Mouse (Mus musculus) megakaryocyte, embryonic 14.5 days (primary cell): ENCODE data around the gene Acta2.

Source experiments
- FLI1 ChIP-seq: IDR thresholded peaks from 2 replicates; pipeline ENCODE4 v1.6.1; 2012; ENCODE audit warnings: low read length, inconsistent platforms, mixed read lengths
- GATA1 ChIP-seq: IDR thresholded peaks from 3 replicates; pipeline ENCODE4 v1.6.1; 2012; ENCODE audit warnings: mixed read lengths, low read length, inconsistent platforms, borderline replicate concordance

GRCm38 (mm10) chr19:34231596-34231995, 23.8 kb downstream of the Acta2 start:
- TF ChIP-seq GATA1 (no peak), FLI1 (no peak)
